Mouse (Mus musculus): ENCODE results near the gene Nln.

The Nln gene

GRCm38 (mm10) chr13:104012214-104012833 is 97.1 kb downstream of the Nln start:
- peak; percentile 23 for DNase-seq

GRCm38 (mm10) chr13:104011289-104011688 is 98.1 kb downstream of the Nln start:
- DNase-seq, result peak; percentile 67

GRCm38 (mm10) chr13:104005231-104005845 is 104.1 kb downstream of the Nln start:
- peak; percentile 58 for DNase-seq

GRCm38 (mm10) chr13:103994085-103994455 is 115.3 kb downstream of the Nln start:
- peak; percentile 51 for DNase-seq

- peak; percentile 56 for DNase-seq
Measured at GRCm38 (mm10) chr13:103993142-103994084, 116.0 kb downstream of the Nln start.

- DNase-seq, result peak; percentile 80
Measured at GRCm38 (mm10) chr13:103986660-103987059, 122.8 kb downstream of the Nln start.

- DNase-seq, result peak; percentile 90
Measured at GRCm38 (mm10) chr13:103985510-103986278, 123.7 kb downstream of the Nln start.

- DNase-seq, result peak; percentile 66
Measured at GRCm38 (mm10) chr13:103982376-103982775, 127.0 kb downstream of the Nln start.

- peak; percentile 36 for DNase-seq
Measured at GRCm38 (mm10) chr13:103980414-103980813, 129.0 kb downstream of the Nln start.

GRCm38 (mm10) chr13:103978286-103978866 is 131.0 kb downstream of the Nln start:
- DNase-seq, result peak; percentile 92

- DNase-seq, result peak; percentile 74
Measured at GRCm38 (mm10) chr13:103977844-103978243, 131.6 kb downstream of the Nln start.

GRCm38 (mm10) chr13:103976181-103976724 is 133.2 kb downstream of the Nln start:
- DNase-seq, result peak; percentile 74

- DNase-seq, result peak; percentile 80
Measured at GRCm38 (mm10) chr13:103975101-103975500, 134.3 kb downstream of the Nln start.

GRCm38 (mm10) chr13:103973977-103974376 is 135.4 kb downstream of the Nln start:
- DNase-seq, result peak; percentile 44
